Mouse (Mus musculus) spleen, adult 18-20 months (tissue): Measurements from ENCODE around the gene Stfa3.
"Not testable (repeated sequence)": the region's sequence is repeated elsewhere in the genome, so short reads cannot be mapped to it uniquely, and the experiment has no call there.

ENCODE experiments used
- DNase-seq, 2 experiments: peaks; one replicate each; pipeline ENCODE4 v3.0.0; 2022; ENCODE audit warnings: mixed read lengths in 2 of 2

The Stfa3 gene

GRCm38 (mm10) chr16:36455342-36455802 is at the start of gene Stfa3:
Gene Stfa3, minus strand, starts transcription at chr16:36455392.
- no peak for DNase-seq

- DNase-seq: no peak
These were observed 47.1 kb upstream of the Stfa3 start for GRCm38 (mm10) chr16:36502286-36502685.

- DNase-seq: no peak
These were observed 37.2 kb upstream of the Stfa3 start for GRCm38 (mm10) chr16:36492420-36492819.

DNA sequence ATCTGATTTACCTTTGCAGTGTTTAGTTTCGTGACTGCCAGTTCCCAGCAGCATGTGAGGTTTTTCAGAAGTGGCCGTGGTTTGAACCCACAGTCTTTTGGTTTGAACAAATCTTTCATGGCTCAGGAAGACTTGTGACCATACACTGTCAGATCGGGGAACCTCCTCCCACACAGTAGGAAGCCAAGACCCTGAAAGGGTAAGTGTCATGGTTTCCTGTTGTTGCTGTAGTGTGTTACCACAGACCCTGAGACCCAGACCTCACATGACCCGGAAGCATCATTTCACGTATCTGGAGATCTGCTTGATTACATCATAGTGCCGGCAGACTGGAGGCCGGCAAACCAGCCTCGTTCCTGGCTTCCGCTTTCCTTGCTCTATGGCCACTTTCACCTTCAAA is 21.7 kb upstream of the Stfa3 start:
- peak in 1 of 2 experiments; percentile 13 for DNase-seq

DNA sequence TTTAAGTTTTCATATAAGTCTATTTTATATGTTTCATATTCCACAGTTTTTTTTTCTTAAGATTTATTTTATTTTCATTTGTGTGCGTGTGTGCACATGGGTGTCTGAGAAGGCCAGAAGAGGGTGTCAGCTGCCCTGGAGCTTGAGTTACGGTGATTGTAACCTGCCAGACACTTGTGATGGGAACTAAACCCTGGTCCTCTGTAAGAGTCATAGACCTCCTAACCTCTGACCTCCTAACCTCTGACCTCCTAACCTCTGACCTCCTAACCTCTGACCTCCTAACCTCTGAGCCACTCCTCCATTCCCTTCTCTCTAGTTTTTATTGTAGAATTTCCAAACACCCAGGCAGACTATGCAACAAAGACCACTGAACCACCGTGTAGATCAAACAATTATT is 20.3 kb upstream of the Stfa3 start:
- DNase-seq: no peak

- no peak for DNase-seq
These were observed 19.7 kb upstream of the Stfa3 start for GRCm38 (mm10) chr16:36474849-36475248.

GRCm38 (mm10) chr16:36473217-36474216 is 18.3 kb upstream of the Stfa3 start:
- DNase-seq: peak; percentile 16 to 56

GRCm38 (mm10) chr16:36471066-36471633 is 16.0 kb upstream of the Stfa3 start:
- DNase-seq: no peak

- DNase-seq: peak in 1 of 2 experiments; percentile 12
These were observed 14.8 kb upstream of the Stfa3 start for GRCm38 (mm10) chr16:36469955-36470478.

- no peak for DNase-seq
These were observed 14.2 kb upstream of the Stfa3 start for GRCm38 (mm10) chr16:36469367-36469766.

GRCm38 (mm10) chr16:36468862-36469261 is 13.7 kb upstream of the Stfa3 start:
- DNase-seq: no peak

DNA sequence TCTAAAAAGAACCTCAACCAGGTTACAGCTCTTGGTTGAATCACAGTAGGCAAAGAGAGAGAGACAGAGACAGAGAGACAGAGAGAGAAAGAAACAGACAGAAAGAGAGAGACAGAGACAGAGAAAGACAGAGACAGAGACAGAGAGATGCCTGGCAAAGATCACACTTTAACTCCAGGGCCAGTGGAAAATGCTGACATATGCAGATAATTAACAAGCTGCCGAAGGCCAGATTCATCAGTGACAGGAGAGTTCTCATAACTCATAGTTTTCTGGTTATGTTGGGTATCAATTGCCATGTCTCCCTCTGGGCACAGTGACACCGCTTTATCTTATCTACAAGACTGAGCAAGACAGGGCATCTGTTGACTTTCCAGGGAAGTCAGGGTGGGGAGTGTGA is 12.7 kb upstream of the Stfa3 start:
- DNase-seq: no peak

GRCm38 (mm10) chr16:36465436-36465835 is 10.2 kb upstream of the Stfa3 start:
- DNase-seq: no peak

DNA sequence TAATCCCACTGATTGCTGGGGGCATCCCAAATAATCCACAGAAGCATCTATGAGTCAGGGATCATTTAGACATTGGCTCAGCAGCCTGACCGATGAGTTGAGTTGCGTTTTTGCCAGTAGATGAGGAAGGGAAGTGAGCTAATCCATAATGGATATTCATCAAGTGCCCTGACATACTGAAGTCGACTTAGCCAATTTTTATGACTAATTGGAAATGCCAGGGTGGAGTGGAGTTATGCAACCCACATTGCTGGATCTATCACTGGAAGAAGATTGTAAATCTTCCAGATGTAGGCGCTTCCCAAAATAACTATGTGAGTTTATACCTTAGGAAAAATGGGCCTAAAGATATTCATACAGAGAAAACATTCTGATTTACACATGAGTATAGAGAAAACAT is 8.9 kb upstream of the Stfa3 start:
- DNase-seq: no peak

- DNase-seq: no peak
These were observed 5.2 kb upstream of the Stfa3 start for GRCm38 (mm10) chr16:36460426-36460825.

DNA sequence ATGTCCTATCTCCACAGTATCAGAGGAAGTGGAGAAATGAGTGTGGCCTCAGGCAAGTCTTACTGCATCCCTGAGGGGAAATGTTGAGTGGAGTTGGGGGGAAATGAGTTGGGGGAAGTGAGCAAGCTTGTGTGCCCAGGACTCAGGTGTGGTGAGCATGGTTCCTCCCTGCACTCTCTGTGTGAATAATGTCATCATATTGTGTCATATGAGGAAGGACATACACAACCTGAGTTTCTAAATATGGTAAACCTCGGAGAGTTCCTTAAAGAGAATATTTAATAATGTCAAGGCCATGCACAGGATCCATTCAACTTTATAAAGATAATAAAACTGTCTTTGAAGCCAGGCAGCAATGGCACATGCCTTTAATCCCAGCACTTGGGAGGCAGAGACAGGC is 34.2 kb downstream of the Stfa3 start:
- not testable (repeated sequence) for DNase-seq

- no peak for DNase-seq
These were observed 46.8 kb downstream of the Stfa3 start, which contains the start of gene Stfa2 for GRCm38 (mm10) chr16:36408357-36408756. Gene Stfa2, minus strand, starts transcription at chr16:36408457.
